Mouse (Mus musculus) bone marrow, adult 2 months (tissue): Measurements from ENCODE around the gene Mcts2. TPM values are rescaled to one million over a fixed set of nuclear protein-coding genes. Genes with fewer than 3 reads are reported as not detected.

ENCODE experiments used
- H3K27ac ChIP-seq: fragments of 200-500 bp; 2 replicates; pipeline ENCODE4 v1.5.1; 2012; ENCODE audit warnings: low read depth, mild to moderate bottlenecking, control low read depth, inconsistent platforms, low read length; ENCODE audit not compliant: control insufficient read depth, poor library complexity, insufficient read depth
- H3K4me1 ChIP-seq: fragments of 200-500 bp; 2 replicates; pipeline ENCODE4 v1.6.1; 2011; ENCODE audit warnings: low read length; ENCODE audit not compliant: control insufficient read depth, insufficient read depth
- H3K4me3 ChIP-seq: fragments of 200-500 bp; replicated peaks from 2 replicates; pipeline ENCODE3; 2011; ENCODE audit warnings: mild to moderate bottlenecking, low read depth, low read length, control low read depth; ENCODE audit not compliant: control insufficient read depth
- CTCF ChIP-seq: fragments of 200-500 bp; IDR thresholded peaks from 2 replicates; pipeline ENCODE4 v1.5.1; 2011; ENCODE audit warnings: low read length, control low read depth; ENCODE audit not compliant: control insufficient read depth, insufficient read depth
- POLR2A ChIP-seq: fragments of 200-500 bp; IDR thresholded peaks from 2 replicates; pipeline ENCODE4 v1.6.1; 2011; ENCODE audit warnings: low read depth, mild to moderate bottlenecking, control low read depth, low read length, borderline replicate concordance; ENCODE audit not compliant: control insufficient read depth
- WGBS: fragments of 180-500 bp; shearing (Covaris S2); methylation state at CpG from one replicate; pipeline ENCODE4 v1.1.7; 2018; 5-methylcytosine and 5-hydroxymethylcytosine counted together
- polyA plus RNA-seq: library from polyadenylated mRNA; stranded (reverse); fragments of >200 nt; gene quantifications from 2 replicates; pipeline ENCODE4 v1.2.4, GENCODE M21; 2011; ENCODE audit warnings: low replicate concordance; ENCODE audit not compliant: missing spikeins, insufficient read depth, insufficient read length

Gene Mcts2
- polyA plus RNA-seq, 1 experiment: 12.9 TPM

DNA sequence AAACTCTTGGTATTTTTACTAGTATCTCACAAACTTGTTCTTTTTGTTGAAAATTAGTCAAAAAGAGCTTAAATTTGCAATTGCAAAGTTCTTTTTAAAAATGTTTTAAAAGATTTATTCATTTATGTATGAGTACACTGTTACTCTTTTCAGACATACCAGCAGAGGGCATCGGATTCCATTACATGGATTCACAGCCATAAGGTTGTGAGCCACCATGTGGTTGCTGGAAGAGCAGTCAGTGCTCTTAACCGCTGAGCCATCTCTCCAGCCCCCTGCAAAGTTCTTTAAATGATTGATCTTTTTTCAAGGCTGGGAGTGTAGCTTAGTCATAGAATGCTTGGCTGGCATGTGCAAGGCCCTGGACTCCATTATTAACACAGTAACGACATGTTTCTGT is 8.5 kb upstream of the Mcts2 start:
- H3K27ac ChIP-seq: no peak overlapping the region
- 51% methylated on average over 3 of the region's 3 CpGs for WGBS

DNA sequence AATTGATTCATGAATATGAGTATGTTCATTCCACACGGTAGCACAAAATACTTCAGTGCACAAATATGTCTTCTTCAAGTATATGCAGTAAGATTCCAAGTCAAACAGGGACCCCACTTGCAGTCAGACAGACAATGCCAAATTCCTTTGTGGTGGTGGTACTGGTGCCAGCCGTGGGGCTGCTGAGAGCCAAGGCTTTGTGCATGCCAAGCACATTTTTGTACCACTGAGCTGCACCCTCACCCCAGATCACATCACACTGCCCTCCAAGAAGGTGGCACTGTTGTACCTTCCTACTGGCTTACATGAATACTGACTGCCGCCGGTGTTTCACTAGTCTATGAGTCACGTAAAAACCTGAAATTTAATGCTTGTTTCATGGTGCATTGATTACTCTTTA is 7.9 kb upstream of the Mcts2 start:
- Histone ChIP-seq H3K4me3 (no peak overlapping the region), H3K4me1 (peaks cover 4% of the 10 kb centered on the region), H3K27ac (no peak overlapping the region)
- no peak for TF ChIP-seq CTCF
- 86% methylated on average over 5 of the region's 5 CpGs for WGBS

More for the DNA sequence above, 8.5 kb upstream of the Mcts2 start:
- TF ChIP-seq POLR2A (no peak), CTCF (peak; percentile 41)
- Histone ChIP-seq H3K4me3 (no peak overlapping the region), H3K4me1 (peaks cover 4% of the 10 kb centered on the region)

DNA sequence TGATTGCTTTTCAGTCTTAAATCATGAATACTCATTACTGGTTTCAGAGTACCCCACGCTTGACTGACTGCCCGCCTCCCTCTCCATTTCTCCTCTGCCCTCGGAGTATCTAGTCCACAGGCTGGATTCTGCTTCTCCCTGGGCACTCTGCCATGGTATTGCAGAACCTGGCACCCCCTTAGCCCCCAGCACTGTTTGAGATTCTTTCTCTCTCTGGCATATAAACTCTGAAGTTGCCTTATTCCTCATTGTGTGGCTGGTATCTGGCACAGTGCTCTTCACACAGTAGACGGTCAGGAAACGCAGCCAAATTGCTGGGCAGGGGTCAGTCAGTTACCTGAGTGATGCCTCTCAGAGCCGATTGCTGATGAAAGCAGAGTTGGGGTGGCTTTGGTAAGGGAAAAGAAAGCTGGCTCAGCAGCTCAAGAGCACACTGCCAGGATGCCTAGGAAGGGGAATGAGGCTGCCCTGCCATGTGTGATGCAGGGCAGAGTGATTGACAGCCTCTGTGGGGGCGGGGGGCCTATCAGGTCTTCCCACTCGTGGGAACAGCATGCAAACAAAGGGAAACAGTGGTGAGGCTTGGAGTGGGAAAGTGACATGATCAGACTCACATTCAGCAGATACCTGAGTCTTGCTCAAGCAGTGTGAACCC is 7.0 kb upstream of the Mcts2 start:
- TF ChIP-seq CTCF (no peak), POLR2A (no peak)
- H3K4me1 ChIP-seq: peaks cover 2% of the 10 kb centered on the region; the same call in 1 of the 2 replicates

GRCm38 (mm10) chr2:152683086-152683485 is 3.7 kb upstream of the Mcts2 start:
- no peak overlapping the region for H3K4me3 ChIP-seq
- H3K27ac ChIP-seq: no peak overlapping the region
- TF ChIP-seq POLR2A (no peak), CTCF (no peak)
- 82% methylated on average over 5 of the region's 5 CpGs for WGBS
- H3K4me1 ChIP-seq: no peaks in the 10 kb centered on the region

More for the DNA sequence above, 7.0 kb upstream of the Mcts2 start:
- 72% methylated on average over 8 of the region's 8 CpGs for WGBS
- Histone ChIP-seq H3K27ac (no peak overlapping the region), H3K4me3 (no peak overlapping the region)

DNA sequence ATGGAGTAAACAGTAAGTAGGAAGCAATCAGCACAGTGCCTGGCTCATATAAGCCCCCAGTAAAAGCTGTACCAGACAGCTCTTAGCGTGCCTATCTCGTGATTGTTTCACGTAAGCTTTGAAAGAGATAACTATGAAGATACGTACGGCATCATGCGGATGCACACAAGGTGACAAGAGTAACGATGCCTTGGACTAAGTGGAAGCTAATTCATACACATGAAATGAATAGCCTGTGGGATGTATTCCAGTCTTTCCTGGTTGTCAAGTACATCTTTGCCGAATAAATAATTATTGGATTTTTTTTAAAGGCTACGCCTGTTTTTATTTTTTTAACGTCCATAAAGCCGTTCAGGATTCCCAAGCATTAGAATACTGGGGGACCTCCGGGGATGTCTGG is 436 bp upstream of the Mcts2 start:
- 92% methylated on average over 12 of the region's 12 CpGs for WGBS
- no peak for TF ChIP-seq POLR2A
- no peak for TF ChIP-seq CTCF
- H3K4me1 ChIP-seq: no peaks in the 10 kb centered on the region
- H3K27ac ChIP-seq: no peak overlapping the region
- H3K4me3 ChIP-seq: no peak overlapping the region

GRCm38 (mm10) chr2:152691564-152692217 is 4.9 kb downstream of the Mcts2 start:
- peak; percentile 25; the same call in 1 of the 2 replicates for TF ChIP-seq CTCF
- no peak for TF ChIP-seq POLR2A
- Histone ChIP-seq H3K4me1 (no peaks in the 10 kb centered on the region), H3K4me3 (no peak overlapping the region), H3K27ac (no peak overlapping the region)
- WGBS: 72% methylated on average over 7 of the region's 7 CpGs

GRCm38 (mm10) chr2:152693233-152693632 is 6.4 kb downstream of the Mcts2 start:
- no peak overlapping the region for H3K4me3 ChIP-seq
- TF ChIP-seq CTCF (peak; percentile 90), POLR2A (no peak)
- H3K27ac ChIP-seq: no peak overlapping the region
- no peaks in the 10 kb centered on the region; the same call in 1 of the 2 replicates for H3K4me1 ChIP-seq
- 15% methylated on average over 9 of the region's 9 CpGs for WGBS

DNA sequence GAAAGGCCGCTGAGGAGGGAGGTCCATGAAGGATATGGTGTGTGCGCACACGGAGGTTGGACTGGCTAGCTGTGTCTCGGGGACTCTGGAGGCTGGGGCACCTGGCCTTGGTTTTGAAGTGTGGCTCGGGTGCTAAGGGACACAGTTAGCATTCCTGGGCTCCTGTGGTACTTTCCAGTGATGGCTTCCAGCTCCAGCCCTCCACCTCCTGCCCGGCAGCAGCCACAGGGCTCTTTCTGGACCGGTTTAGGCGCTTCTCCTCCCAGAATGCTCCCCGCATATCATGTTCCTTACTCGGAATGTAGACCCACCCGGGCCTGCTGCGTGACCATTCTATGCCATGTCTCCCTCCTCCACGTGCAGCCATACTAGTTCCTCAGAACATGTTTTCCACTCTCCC is 6.9 kb downstream of the Mcts2 start:
- no peak overlapping the region for H3K4me3 ChIP-seq
- H3K27ac ChIP-seq: no peak overlapping the region
- H3K4me1 ChIP-seq: no peaks in the 10 kb centered on the region; the same call in 1 of the 2 replicates
- 92% methylated on average over 13 of the region's 13 CpGs for WGBS
- TF ChIP-seq CTCF (no peak), POLR2A (no peak)

DNA sequence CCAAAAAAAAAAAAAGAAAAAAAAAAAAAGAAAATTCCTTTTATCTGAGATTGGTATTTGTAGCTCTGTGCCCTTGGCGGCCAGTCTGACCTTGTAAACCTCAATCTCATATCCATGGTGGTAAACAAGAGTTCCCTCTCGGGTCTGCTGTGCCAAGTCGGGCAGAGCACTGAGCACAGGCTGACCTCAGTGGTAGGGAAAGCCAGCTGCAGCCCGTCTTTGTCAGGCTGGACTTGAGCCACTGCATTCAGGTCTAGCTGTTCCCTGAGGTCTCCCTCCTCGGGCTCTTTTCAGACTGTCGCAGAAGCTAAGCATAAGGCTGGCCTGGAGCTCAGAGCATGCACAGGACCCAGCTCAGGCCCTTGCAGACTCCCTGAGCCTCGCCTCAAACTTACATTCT is 7.9 kb downstream of the Mcts2 start:
- no peak overlapping the region for H3K4me3 ChIP-seq
- H3K27ac ChIP-seq: no peak overlapping the region
- TF ChIP-seq POLR2A: no peak
- TF ChIP-seq CTCF: no peak
- 83% methylated on average over 7 of the region's 7 CpGs for WGBS
- no peaks in the 10 kb centered on the region; the same call in 1 of the 2 replicates for H3K4me1 ChIP-seq

GRCm38 (mm10) chr2:152696016-152696415 is 9.2 kb downstream of the Mcts2 start:
- TF ChIP-seq POLR2A (no peak), CTCF (no peak)
- no peak overlapping the region for H3K27ac ChIP-seq
- 76% methylated on average over 10 of the region's 10 CpGs for WGBS
- no peak overlapping the region for H3K4me3 ChIP-seq
- no peaks in the 10 kb centered on the region; the same call in 1 of the 2 replicates for H3K4me1 ChIP-seq
